Mouse (Mus musculus): Measurements from ENCODE around the gene Sipa1l1.

- TF ChIP-seq POLR2A (IDR thresholded peaks at IDR 0.05; ENCODE audit: low read depth, low read length): no peak
- TF ChIP-seq CTCF (conservative IDR thresholded peaks at IDR 0.05; ENCODE audit: insufficient read depth, insufficient read length, low read depth, low read length): no peak
Measured at GRCm38 (mm10) chr12:82306035-82306434, 136.9 kb downstream of the Sipa1l1 start.

Data from kidney, adult 2 months (tissue).